Mouse (Mus musculus): ENCODE measurements around the gene Spef1. TPM values are rescaled to one million over a fixed set of nuclear protein-coding genes. Genes with fewer than 3 reads are reported as not detected.

Gene Spef1
- polyA plus RNA-seq, 1 experiment from 2014 or later = 10.6 TPM

DNA sequence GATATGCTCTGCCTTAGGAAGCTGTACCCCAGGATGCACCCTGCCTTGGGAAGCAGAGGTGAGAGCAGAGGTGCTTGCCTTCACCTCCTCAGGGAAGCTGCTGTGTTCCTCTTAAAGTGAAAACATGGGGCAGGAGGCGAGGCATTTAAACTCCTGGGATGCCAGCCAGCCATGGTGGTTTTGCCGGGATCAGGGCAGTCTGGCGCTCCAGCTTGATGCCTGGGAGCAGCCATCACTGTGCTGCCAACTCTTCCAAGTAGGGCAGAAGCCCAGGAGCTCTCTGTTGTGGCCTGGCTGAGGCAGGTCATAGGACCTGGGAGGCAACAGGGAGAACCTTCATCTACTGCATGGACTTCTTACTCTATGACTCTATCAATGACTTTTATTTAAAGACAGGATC is 14.2 kb upstream of the Spef1 start:
- H3K27ac ChIP-seq = no peak overlapping the region
- H3K27me3 ChIP-seq (replicated peaks) = no peaks in the 10 kb centered on the region
- 88% methylated on average over 3 of the region's 3 CpGs for WGBS
- no peak for ATAC-seq (replicated peaks)
- no peak overlapping the region for H3K4me2 ChIP-seq
- no peaks in the 10 kb centered on the region for H3K9me3 ChIP-seq
- H3K9ac ChIP-seq = no peak overlapping the region
- 0 out of 2 replicates have a peak, but pooled peaks cover 2% of the 10 kb centered on the region for H3K4me1 ChIP-seq
- H3K36me3 ChIP-seq (replicated peaks) = no peaks in the 10 kb centered on the region
- H3K4me3 ChIP-seq = no peak overlapping the region

GRCm38 (mm10) chr2:131200710-131201109 is 13.6 kb upstream of the Spef1 start:
- ATAC-seq (replicated peaks) = no peak
- Histone ChIP-seq H3K36me3 (replicated peaks) (no peaks in the 10 kb centered on the region), H3K4me1 (0 out of 2 replicates have a peak, but pooled peaks cover 2% of the 10 kb centered on the region), H3K4me3 (no peak overlapping the region), H3K9me3 (no peaks in the 10 kb centered on the region), H3K4me2 (no peak overlapping the region), H3K27me3 (replicated peaks) (no peaks in the 10 kb centered on the region), H3K27ac (no peak overlapping the region), H3K9ac (no peak overlapping the region)
- 85% methylated on average over 2 of the region's 2 CpGs for WGBS

GRCm38 (mm10) chr2:131196606-131197316 is 9.7 kb upstream of the Spef1 start:
- H3K27me3 ChIP-seq (replicated peaks) = no peaks in the 10 kb centered on the region
- H3K9me3 ChIP-seq = no peaks in the 10 kb centered on the region
- no peaks in the 10 kb centered on the region; the same call in 1 of the 2 replicates for H3K36me3 ChIP-seq (replicated peaks)
- WGBS = 92% methylated on average over 16 of the region's 16 CpGs
- no peak overlapping the region for H3K4me2 ChIP-seq
- ATAC-seq (replicated peaks) = no peak
- no peak overlapping the region for H3K9ac ChIP-seq
- no peak overlapping the region for H3K4me3 ChIP-seq
- H3K4me1 ChIP-seq = no peaks in the 10 kb centered on the region
- H3K27ac ChIP-seq = no peak overlapping the region

DNA sequence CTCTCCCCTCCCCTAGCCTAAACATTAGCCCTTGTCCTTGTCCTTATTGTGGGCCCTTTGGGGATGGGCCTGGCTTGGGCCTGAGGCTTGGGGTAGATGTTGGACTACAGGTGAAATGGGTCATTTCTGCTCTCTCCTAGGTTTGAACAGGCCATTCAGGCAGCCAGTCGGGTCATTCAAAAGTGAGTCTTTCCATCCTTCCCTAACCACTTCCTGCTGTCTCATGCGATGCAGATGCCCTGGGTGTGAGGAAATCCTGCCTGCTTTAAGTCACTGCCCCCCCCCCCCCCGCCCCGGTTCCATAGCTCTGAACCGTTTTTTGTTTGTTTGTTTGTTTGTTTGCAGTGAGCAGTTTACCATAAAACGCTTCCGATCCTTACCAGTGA is 3.9 kb upstream of the Spef1 start:
- no peak overlapping the region for H3K9ac ChIP-seq
- H3K36me3 ChIP-seq (replicated peaks) = no peaks in the 10 kb centered on the region; the same call in 1 of the 2 replicates
- H3K9me3 ChIP-seq = no peaks in the 10 kb centered on the region
- ATAC-seq (replicated peaks) = no peak
- H3K4me2 ChIP-seq = no peak overlapping the region
- H3K27me3 ChIP-seq (replicated peaks) = no peaks in the 10 kb centered on the region
- peaks cover 36% of the 10 kb centered on the region for H3K4me1 ChIP-seq
- no peak overlapping the region for H3K4me3 ChIP-seq
- H3K27ac ChIP-seq = peak overlapping the region; percentile 67
- 52% methylated on average over 7 of the region's 7 CpGs for WGBS

GRCm38 (mm10) chr2:131190344-131191004 is 3.4 kb upstream of the Spef1 start:
- H3K9ac ChIP-seq = no peak overlapping the region
- H3K27me3 ChIP-seq (replicated peaks) = no peaks in the 10 kb centered on the region
- H3K4me2 ChIP-seq = no peak overlapping the region
- H3K36me3 ChIP-seq (replicated peaks) = no peaks in the 10 kb centered on the region; the same call in 1 of the 2 replicates
- peak overlapping the region; percentile 67 for H3K27ac ChIP-seq
- peak; percentile 34 for ATAC-seq (replicated peaks)
- no peaks in the 10 kb centered on the region for H3K9me3 ChIP-seq
- no peak overlapping the region for H3K4me3 ChIP-seq
- peaks cover 36% of the 10 kb centered on the region for H3K4me1 ChIP-seq
- 11% methylated on average over 10 of the region's 10 CpGs for WGBS

DNA sequence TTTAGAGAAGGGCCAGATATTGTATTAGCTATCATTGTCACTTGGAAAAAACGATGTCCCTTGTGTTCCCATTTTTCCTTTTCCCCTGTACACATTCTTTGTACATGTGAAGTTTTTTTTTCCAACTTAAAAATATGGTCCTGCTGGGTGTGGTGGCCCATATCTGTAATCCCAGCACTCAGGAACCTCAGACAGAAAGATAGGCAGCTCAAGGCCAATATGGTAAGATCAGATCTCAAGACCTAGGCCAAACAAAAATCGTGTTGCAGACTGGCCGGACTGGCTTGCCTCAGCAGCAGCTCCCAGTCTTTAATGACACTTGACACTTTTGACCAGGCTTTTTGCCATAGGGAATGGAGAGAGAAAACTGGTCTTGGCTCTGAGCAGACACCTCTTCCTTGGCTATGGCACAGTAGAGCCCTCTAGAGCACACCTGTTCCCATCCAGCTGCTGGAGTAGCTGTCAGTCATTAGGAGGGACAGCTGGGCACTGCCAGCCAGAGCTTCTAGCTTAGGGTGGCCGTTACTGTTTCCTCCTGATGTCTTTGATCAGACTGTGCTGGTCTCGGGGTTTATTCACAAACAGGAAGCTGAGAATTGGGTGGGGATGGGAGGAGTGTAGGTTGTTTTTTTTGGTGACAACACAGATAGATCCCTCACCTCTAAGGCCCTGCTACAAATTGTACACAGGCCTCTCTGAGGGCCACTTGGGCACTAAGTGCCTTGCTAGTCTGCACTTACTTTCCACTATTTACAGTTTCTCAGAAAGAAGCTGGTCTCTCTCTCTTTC is 2.6 kb upstream of the Spef1 start:
- H3K36me3 ChIP-seq (replicated peaks) = no peaks in the 10 kb centered on the region; the same call in 1 of the 2 replicates
- no peaks in the 10 kb centered on the region for H3K27me3 ChIP-seq (replicated peaks)
- no peaks in the 10 kb centered on the region for H3K9me3 ChIP-seq
- no peak overlapping the region for H3K4me2 ChIP-seq
- peak overlapping the region; percentile 13; the same call in 1 of the 2 replicates for H3K27ac ChIP-seq
- no peak overlapping the region for H3K4me3 ChIP-seq
- WGBS = 29% methylated on average over 5 of the region's 5 CpGs
- no peak for ATAC-seq (replicated peaks)
- H3K4me1 ChIP-seq = peaks cover 36% of the 10 kb centered on the region
- H3K9ac ChIP-seq = no peak overlapping the region

DNA sequence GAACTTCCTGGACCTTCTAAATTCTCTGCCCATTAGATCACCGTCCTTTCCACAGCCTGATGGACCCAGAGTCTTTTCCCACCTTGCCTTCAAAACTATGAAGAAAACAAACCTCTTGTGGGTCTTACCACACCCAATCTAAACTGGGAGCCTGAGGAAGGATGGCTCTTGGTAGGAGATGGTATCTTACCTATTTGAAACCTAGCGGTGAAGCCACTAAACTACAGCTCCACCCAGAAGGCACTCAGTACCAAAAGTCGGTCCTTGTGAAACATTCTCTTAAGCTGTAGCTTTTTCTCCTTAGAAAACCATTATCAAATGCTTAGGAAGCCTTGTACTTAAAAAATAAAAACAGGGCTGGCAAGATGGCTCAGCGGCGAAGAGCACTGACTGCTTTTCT is 1.2 kb upstream of the Spef1 start:
- no peaks in the 10 kb centered on the region for H3K27me3 ChIP-seq (replicated peaks)
- no peak overlapping the region for H3K9ac ChIP-seq
- no peak overlapping the region for H3K4me3 ChIP-seq
- H3K9me3 ChIP-seq = no peaks in the 10 kb centered on the region
- no peaks in the 10 kb centered on the region for H3K36me3 ChIP-seq (replicated peaks)
- 95% methylated on average over 5 of the region's 5 CpGs for WGBS
- ATAC-seq (replicated peaks) = no peak
- H3K27ac ChIP-seq = no peak overlapping the region
- H3K4me2 ChIP-seq = no peak overlapping the region
- H3K4me1 ChIP-seq = peaks cover 36% of the 10 kb centered on the region

DNA sequence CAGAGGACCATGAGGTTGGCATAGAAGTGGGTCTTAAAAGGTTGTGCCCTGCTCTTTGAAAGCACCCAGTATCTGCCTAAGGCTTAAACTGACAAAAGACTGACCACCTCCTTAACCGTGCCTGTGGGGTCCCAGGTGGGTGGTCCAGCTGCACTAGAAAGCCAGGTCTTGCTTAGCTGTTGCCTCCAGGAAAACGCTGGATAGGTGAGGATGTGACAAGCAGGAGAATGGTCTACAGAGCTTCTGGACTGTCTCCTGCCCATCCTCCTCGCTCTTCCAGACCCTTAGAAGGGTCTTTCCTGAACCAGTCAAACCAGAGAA is 480 bp upstream of the Spef1 start:
- Histone ChIP-seq H3K4me2 (peak overlapping the region; percentile 69), H3K36me3 (replicated peaks) (no peaks in the 10 kb centered on the region), H3K9me3 (no peaks in the 10 kb centered on the region), H3K4me3 (peak overlapping the region; percentile 58), H3K9ac (peak overlapping the region; percentile 55), H3K27me3 (replicated peaks) (no peaks in the 10 kb centered on the region), H3K4me1 (peaks cover 36% of the 10 kb centered on the region), H3K27ac (peak overlapping the region; percentile 45; the same call in 1 of the 2 replicates)
- ATAC-seq (replicated peaks) = no peak
- WGBS = 24% methylated on average over 3 of the region's 3 CpGs

GRCm38 (mm10) chr2:131186343-131186742 is 739 bp downstream of the Spef1 start:
- Histone ChIP-seq H3K4me1 (peaks cover 34% of the 10 kb centered on the region), H3K4me3 (peak overlapping the region; percentile 58), H3K9me3 (no peaks in the 10 kb centered on the region), H3K36me3 (replicated peaks) (no peaks in the 10 kb centered on the region), H3K4me2 (peak overlapping the region; percentile 69), H3K27ac (peak overlapping the region; percentile 45; the same call in 1 of the 2 replicates), H3K9ac (peak overlapping the region; percentile 55; the same call in 1 of the 2 replicates), H3K27me3 (replicated peaks) (no peaks in the 10 kb centered on the region)
- 2% methylated on average over 14 of the region's 14 CpGs for WGBS
- peak; percentile 57 for ATAC-seq (replicated peaks)

- H3K4me1 ChIP-seq = peaks cover 36% of the 10 kb centered on the region
- H3K9me3 ChIP-seq = no peaks in the 10 kb centered on the region
- 2% methylated on average over 47 of the region's 57 CpGs for WGBS
- peak within 1 kb of the TSS; percentile 96 for H3K9ac ChIP-seq
- H3K36me3 ChIP-seq (replicated peaks) = no peaks in the 10 kb centered on the region
- peak within 1 kb of the TSS; percentile 97 for H3K4me2 ChIP-seq
- peak; percentile 85 for ATAC-seq (replicated peaks)
- peak within 1 kb of the TSS; percentile 64 for H3K4me3 ChIP-seq
- H3K27me3 ChIP-seq (replicated peaks) = no peaks in the 10 kb centered on the region
- peak within 1 kb of the TSS; percentile 96 for H3K27ac ChIP-seq
Measured at GRCm38 (mm10) chr2:131179990-131180587, 7.0 kb downstream of the Spef1 start, which contains the start of gene Cenpb. TSS of gene Cenpb (minus strand) at chr2:131180067.

DNA sequence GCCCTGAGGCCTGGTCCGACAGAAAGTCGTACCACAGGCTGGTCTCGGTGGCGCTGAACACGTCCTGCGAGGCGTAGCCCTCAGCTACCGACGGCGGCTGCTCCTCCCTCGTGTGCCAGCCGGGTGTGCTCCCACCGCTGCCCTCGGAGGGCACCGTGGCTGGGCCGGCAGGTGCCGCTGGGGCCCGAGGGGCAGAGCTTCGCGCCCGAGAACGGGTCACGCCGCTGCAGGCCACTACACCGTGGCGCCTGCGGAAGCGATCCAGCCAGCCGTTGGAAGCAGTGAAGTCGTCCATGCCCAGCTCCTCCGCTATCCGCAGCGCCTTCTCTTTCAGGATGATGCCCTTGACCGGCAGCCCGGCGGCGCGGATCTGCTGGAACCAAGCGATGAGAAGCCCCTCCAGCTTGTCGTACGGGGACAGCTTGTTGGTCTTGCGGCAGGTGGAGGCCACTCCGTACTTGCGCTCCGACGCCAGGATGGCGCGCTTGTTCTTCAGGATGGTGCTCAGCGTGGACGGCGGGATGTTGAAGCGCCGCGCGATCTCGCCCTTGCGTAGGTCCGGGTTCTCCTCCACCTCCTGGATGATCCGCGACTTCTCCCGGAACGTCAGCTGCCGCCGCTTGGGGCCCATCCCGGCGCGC is 7.7 kb downstream of the Spef1 start:
- peak overlapping the region; percentile 96 for H3K27ac ChIP-seq
- H3K4me3 ChIP-seq = peak overlapping the region; percentile 64
- no peaks in the 10 kb centered on the region for H3K9me3 ChIP-seq
- ATAC-seq (replicated peaks) = peak; percentile 72
- no peaks in the 10 kb centered on the region for H3K36me3 ChIP-seq (replicated peaks)
- H3K9ac ChIP-seq = peak overlapping the region; percentile 96
- no peaks in the 10 kb centered on the region for H3K27me3 ChIP-seq (replicated peaks)
- H3K4me1 ChIP-seq = peaks cover 43% of the 10 kb centered on the region
- under 1% methylated on average over 67 of the region's 67 CpGs for WGBS
- H3K4me2 ChIP-seq = peak overlapping the region; percentile 97

All from midbrain, embryonic 15.5 days (tissue).